Mouse (Mus musculus) spleen, adult 2 months (tissue): ENCODE data around the gene Rasgef1b.

ENCODE experiments used
- CTCF ChIP-seq: fragments of 200-500 bp; IDR thresholded peaks from 2 replicates; pipeline ENCODE4 v1.5.1; 2011; ENCODE audit warnings: mild to moderate bottlenecking, inconsistent platforms; ENCODE audit not compliant: insufficient read depth, insufficient read length, insufficient replicate concordance; ENCODE audit errors: extremely low read depth
- POLR2A ChIP-seq: fragments of 200-500 bp; IDR thresholded peaks from 2 replicates; pipeline ENCODE4 v1.6.1; 2011; ENCODE audit warnings: low read depth, low read length, inconsistent platforms

DNA sequence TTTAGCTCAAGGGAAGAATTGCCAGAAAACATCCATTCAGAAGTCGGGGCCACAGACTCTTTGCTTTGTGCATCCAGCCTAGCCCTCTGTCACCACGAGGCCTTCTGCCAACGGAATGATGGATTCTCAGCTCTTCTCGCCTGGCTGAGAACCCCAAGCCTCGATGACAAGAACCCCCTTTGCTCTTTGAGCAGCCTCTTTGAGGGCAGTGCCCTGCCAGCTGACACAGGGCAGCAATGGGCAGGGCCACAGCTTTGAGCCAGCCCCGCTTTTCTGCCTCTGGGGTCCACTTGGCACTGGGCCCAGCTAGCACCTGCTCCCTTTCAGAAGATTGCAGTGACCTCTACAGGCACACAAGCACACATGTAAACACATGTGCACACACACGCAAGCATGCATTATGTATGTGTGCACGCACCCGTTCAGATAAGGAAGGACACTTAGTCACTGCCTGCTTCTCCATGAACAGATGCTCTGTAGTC, 224.5 kb downstream of the Rasgef1b start:
- TF ChIP-seq CTCF: no peak
- TF ChIP-seq POLR2A: no peak
